In genomic region chr19:5811771-5812504, GRCm38 (mm10) we compare ENCODE assay signal across 8 mouse cellular contexts. TPM values are rescaled to one million over a fixed set of nuclear protein-coding genes. Genes with fewer than 3 reads are reported as not detected.
DNase-seq lines count a peak whose midpoint lies in the region; ATAC-seq and TF ChIP-seq lines count a peak whose summit lies in the region.

No protein-coding gene starts in this region.

- H3K36me3 ChIP-seq in embryonic facial prominence, embryonic 11.5 days (replicated peaks; ENCODE audit: control insufficient read depth, insufficient read depth, low read depth, low read length), result no peaks in the 10 kb centered on the region
- peaks cover 6% of the 10 kb centered on the region; the same call in 1 of the 2 replicates for H3K36me3 ChIP-seq in heart, adult 2 months (ENCODE audit: control insufficient read depth, insufficient read depth, low read length)
- H3K36me3 ChIP-seq in kidney, adult 2 months (ENCODE audit: control insufficient read depth, insufficient read depth, low read length), result no peaks in the 10 kb centered on the region

- H3K4me2 ChIP-seq in embryonic facial prominence, embryonic 11.5 days (ENCODE audit: low read depth, low read length), result no peak overlapping the region

- TF ChIP-seq EP300 in heart, adult 2 months (IDR thresholded peaks at IDR 0.05; ENCODE audit: insufficient read depth, low read depth, low read length), result peak; percentile 33; the same call in 1 of the 2 replicates

- H3K9me3 ChIP-seq in embryonic facial prominence, embryonic 11.5 days (replicated peaks; ENCODE audit: control insufficient read depth, low read length), result no peaks in the 10 kb centered on the region

- peak; percentile 38 for TF ChIP-seq CTCF in heart, adult 2 months (IDR thresholded peaks at IDR 0.05)
- TF ChIP-seq CTCF in kidney, adult 2 months (conservative IDR thresholded peaks at IDR 0.05; ENCODE audit: insufficient read depth, insufficient read length, low read depth, low read length), result no peak

- no peaks in the 10 kb centered on the region for H3K79me2 ChIP-seq in heart, adult 2 months (replicated peaks; ENCODE audit: control insufficient read depth, insufficient read depth, low read length)

- H3K9ac ChIP-seq in embryonic facial prominence, embryonic 11.5 days (replicated peaks; ENCODE audit: low read length), result no peak overlapping the region
- peak overlapping the region; percentile 54 for H3K9ac ChIP-seq in heart, adult 2 months (ENCODE audit: low read depth, low read length)

- 51% methylated on average over 7 of the region's 7 CpGs for WGBS in embryonic facial prominence, embryonic 11.5 days
- 26% methylated on average over 7 of the region's 7 CpGs for WGBS in heart, adult 2 months
- WGBS in kidney, adult 2 months, result 45% methylated on average over 7 of the region's 7 CpGs

- DNase-seq in adrenal gland, adult (ENCODE audit: inconsistent age in 2 of 2, low spot score in 1 of 2), result peak; percentile 94 to 95
- DNase-seq in adrenal gland, postnatal 4 days (ENCODE audit: low spot score in 2 of 2), result no peak
- peak; percentile 63 for DNase-seq in embryonic facial prominence, embryonic 11.5 days (ENCODE audit: low spot score)
- peak; percentile 79 to 90 for DNase-seq in heart, adult 2 months
- peak; percentile 94 for DNase-seq in kidney, adult 2 months
- peak; percentile 86 for DNase-seq in left cerebral cortex, postnatal 4 days
- DNase-seq in neural tube, embryonic 10.5 days (ENCODE audit: extremely low spot score, low spot score), result peak; percentile 51
- no peak for DNase-seq in thymus, postnatal 4 days

- H3K4me1 ChIP-seq in embryonic facial prominence, embryonic 11.5 days (ENCODE audit: control insufficient read depth, insufficient read depth, low read length), result peaks cover 10% of the 10 kb centered on the region
- H3K4me1 ChIP-seq in heart, adult 2 months (ENCODE audit: control insufficient read depth, insufficient read depth, low read length), result peaks cover 43% of the 10 kb centered on the region
- peaks cover 70% of the 10 kb centered on the region for H3K4me1 ChIP-seq in kidney, adult 2 months (ENCODE audit: control insufficient read depth, insufficient read depth, low read length)

- intact Hi-C loops in heart, adult 2 months (cut with DNase I), result no loop called here
- intact Hi-C loops in left cerebral cortex, postnatal 4 days (cut with DNase I), result no loop called here

- H3K4me3 ChIP-seq in embryonic facial prominence, embryonic 11.5 days (ENCODE audit: low read depth, low read length), result no peak overlapping the region
- no peak overlapping the region for H3K4me3 ChIP-seq in heart, adult 2 months
- no peak overlapping the region for H3K4me3 ChIP-seq in kidney, adult 2 months (ENCODE audit: insufficient read depth, low read depth, low read length)

- ATAC-seq in embryonic facial prominence, embryonic 11.5 days (replicated peaks; ENCODE audit: insufficient number of reproducible peaks, low FRiP score, low TSS enrichment, low read depth), result peak; percentile 80

- peak; percentile 80 for TF ChIP-seq POLR2A in heart, adult 2 months (IDR thresholded peaks at IDR 0.05; ENCODE audit: insufficient read depth, low read depth, low read length)
- TF ChIP-seq POLR2A in kidney, adult 2 months (IDR thresholded peaks at IDR 0.05; ENCODE audit: low read depth, low read length), result peak; percentile 34

- no peaks in the 10 kb centered on the region for H3K27me3 ChIP-seq in embryonic facial prominence, embryonic 11.5 days (ENCODE audit: control insufficient read depth, insufficient read depth, low read length)
- no peaks in the 10 kb centered on the region for H3K27me3 ChIP-seq in heart, adult 2 months (ENCODE audit: control insufficient read depth, insufficient read depth, low read length)
- H3K27me3 ChIP-seq in kidney, adult 2 months (replicated peaks; ENCODE audit: control insufficient read depth, insufficient read depth, low read length), result no peaks in the 10 kb centered on the region

- H3K27ac ChIP-seq in embryonic facial prominence, embryonic 11.5 days (replicated peaks; ENCODE audit: low read depth, low read length), result peak overlapping the region; percentile 48; the same call in 1 of the 2 replicates
- H3K27ac ChIP-seq in heart, adult 2 months, result peak overlapping the region; percentile 96
- H3K27ac ChIP-seq in kidney, adult 2 months (ENCODE audit: insufficient read depth, low read depth, low read length), result peak overlapping the region; percentile 96

RNA-seq across cellular contexts. Expression of gene Scyl1, which starts 40.7 kb away (rescaled TPM):
- 100 to 1,000 TPM; 105 to 110 TPM for total RNA-seq in adrenal gland, postnatal 4 days (2021)
- 53.9 and 55.0 TPM in 2 replicates for polyA plus RNA-seq in embryonic facial prominence, embryonic 11.5 days (2014; fragmentation: Nextera tagmentation; extraction: Ambion mirVana)
- 10 to 100 TPM; 57.2 to 70.0 TPM for total RNA-seq in heart, adult 2 months (2021)
- 95.6 and 113 TPM in 2 replicates for polyA plus RNA-seq in heart, adult 2 months (2012; rRNA removed)
- 107 and 134 TPM in 2 replicates for polyA plus RNA-seq in kidney, adult 2 months (2012; rRNA removed)
- 10 to 100 TPM; 81.7 to 81.8 TPM for total RNA-seq in left cerebral cortex, postnatal 4 days (2021)

Comparison
In these comparisons a context has a peak if more than half of its experiments do, and no peak if none do; other contexts are left out.
1. DNase-seq: peak in adrenal gland, adult (2 of 2), embryonic facial prominence, embryonic 11.5 days (single experiment), heart, adult 2 months (2 of 2), kidney, adult 2 months (single experiment), left cerebral cortex, postnatal 4 days (single experiment) and neural tube, embryonic 10.5 days (single experiment); none in adrenal gland, postnatal 4 days (0 of 2) and thymus, postnatal 4 days (single experiment).
2. Peak in every context shown above with its lines, with median percentiles within 50 percentile points of each other: H3K27ac ChIP-seq.